In genomic region chr4:11899979-11900624, GRCm38 (mm10) we compare ENCODE assay signal across 8 mouse cellular contexts.
A peak's percentile ranks its signal among the peaks of the same experiment; 100 is the strongest.
DNase-seq lines count a peak whose midpoint lies in the region; ATAC-seq lines count a peak whose summit lies in the region.

No protein-coding gene starts in this region.

- H3K4me1 ChIP-seq in neural tube, embryonic 15.5 days: peaks cover 5% of the 10 kb centered on the region

- H3K4me2 ChIP-seq in neural tube, embryonic 15.5 days: peak overlapping the region; percentile 9; the same call in 1 of the 2 replicates

- no peak overlapping the region for H3K4me3 ChIP-seq in neural tube, embryonic 15.5 days (replicated peaks)

- ATAC-seq in erythroid progenitor cell, adult 5-6 weeks (replicated peaks; ENCODE audit: low FRiP score, poor library complexity, severe bottlenecking): peak; percentile 99
- ATAC-seq in neural tube, embryonic 15.5 days (ENCODE audit: low FRiP score): peak; percentile 86

- H3K27me3 ChIP-seq in neural tube, embryonic 15.5 days (replicated peaks): no peaks in the 10 kb centered on the region

- H3K9me3 ChIP-seq in neural tube, embryonic 15.5 days (replicated peaks): no peaks in the 10 kb centered on the region

- no peak overlapping the region for H3K9ac ChIP-seq in neural tube, embryonic 15.5 days (replicated peaks)

- 11% methylated on average over 10 of the region's 10 CpGs for WGBS in neural tube, embryonic 15.5 days

- no peaks in the 10 kb centered on the region for H3K36me3 ChIP-seq in neural tube, embryonic 15.5 days

- DNase-seq in heart, adult 11 months: peak; percentile 93
- no peak for DNase-seq in heart, adult 8-10 months (ENCODE audit: low spot score)
- DNase-seq in CD4-positive, CD25-positive, alpha-beta regulatory T cell, adult 2 months (ENCODE audit: low read depth, low spot score): peak; percentile 82
- peak; percentile 10 to 52 for DNase-seq in kidney, postnatal 25 days
- no peak for DNase-seq in gastrocnemius, postnatal 36 days
- no peak for DNase-seq in urinary bladder, postnatal 36 days (ENCODE audit: low spot score in 2 of 2)

- intact Hi-C loops in gastrocnemius, postnatal 36 days (cut with DNase I): no loop called here

- H3K27ac ChIP-seq in neural tube, embryonic 15.5 days (replicated peaks): 0 out of 2 replicates have a peak overlapping the region, but pooled peaks have one; percentile 14

Comparison
In these comparisons a context has a peak if more than half of its experiments do, and no peak if none do; other contexts are left out.
1. DNase-seq: peak in heart, adult 11 months (single experiment), CD4-positive, CD25-positive, alpha-beta regulatory T cell, adult 2 months (single experiment) and kidney, postnatal 25 days (2 of 2); none in heart, adult 8-10 months (single experiment), gastrocnemius, postnatal 36 days (0 of 2) and urinary bladder, postnatal 36 days (0 of 2).